Mouse (Mus musculus) hindlimb bud, embryonic 11.5 days (tissue): Measurements from ENCODE around the gene Alox15.
"Not testable (repeated sequence)": the region's sequence is repeated elsewhere in the genome, so short reads cannot be mapped to it uniquely, and the experiment has no call there.

Experiments
- DNase-seq: peaks from one replicate; pipeline ENCODE4 v3.0.0-alpha.2; 2012; ENCODE audit warnings: low read depth, low spot score; ENCODE audit errors: extremely low spot score

Gene Alox15

GRCm38 (mm10) chr11:70351868-70352267 is at the start of gene Alox15:
Gene Alox15 (minus strand): TSS chr11:70352031.
- no peak for DNase-seq

- no peak for DNase-seq
Measured at GRCm38 (mm10) chr11:70389421-70389820, 37.6 kb upstream of the Alox15 start.

- DNase-seq = no peak
Measured at GRCm38 (mm10) chr11:70387436-70387835, 35.6 kb upstream of the Alox15 start.

- DNase-seq = no peak
Measured at GRCm38 (mm10) chr11:70384136-70384535, 32.3 kb upstream of the Alox15 start.

GRCm38 (mm10) chr11:70381330-70381729 is 29.5 kb upstream of the Alox15 start:
- DNase-seq = no peak

- no peak for DNase-seq
Measured at GRCm38 (mm10) chr11:70380478-70381005, 28.7 kb upstream of the Alox15 start.

GRCm38 (mm10) chr11:70376054-70376453 is 24.2 kb upstream of the Alox15 start:
- no peak for DNase-seq

GRCm38 (mm10) chr11:70374302-70374701 is 22.5 kb upstream of the Alox15 start:
- DNase-seq = no peak

GRCm38 (mm10) chr11:70372849-70373557 is 21.2 kb upstream of the Alox15 start:
- no peak for DNase-seq

GRCm38 (mm10) chr11:70372396-70372795 is 20.6 kb upstream of the Alox15 start:
- DNase-seq = no peak

GRCm38 (mm10) chr11:70368626-70369025 is 16.8 kb upstream of the Alox15 start:
- not testable (repeated sequence) for DNase-seq

- not testable (repeated sequence) for DNase-seq
Measured at GRCm38 (mm10) chr11:70367701-70368100, 15.9 kb upstream of the Alox15 start.

- no peak for DNase-seq
Measured at GRCm38 (mm10) chr11:70348630-70349029, 3.2 kb downstream of the Alox15 start.

- no peak for DNase-seq
Measured at GRCm38 (mm10) chr11:70347861-70348260, 4.0 kb downstream of the Alox15 start.

- no peak for DNase-seq
Measured at GRCm38 (mm10) chr11:70345546-70345945, 6.3 kb downstream of the Alox15 start.

GRCm38 (mm10) chr11:70345061-70345460 is 6.8 kb downstream of the Alox15 start:
- DNase-seq = no peak

GRCm38 (mm10) chr11:70339481-70339880 is 12.3 kb downstream of the Alox15 start:
- DNase-seq = no peak

- no peak for DNase-seq
Measured at GRCm38 (mm10) chr11:70334477-70334876, 17.4 kb downstream of the Alox15 start.

GRCm38 (mm10) chr11:70324726-70325125 is 27.1 kb downstream of the Alox15 start:
- DNase-seq = no peak

- DNase-seq = no peak
Measured at GRCm38 (mm10) chr11:70322528-70322927, 29.3 kb downstream of the Alox15 start, which contains the start of gene Alox12e. Gene Alox12e (minus strand): TSS chr11:70322628.

GRCm38 (mm10) chr11:70321664-70322063 is 30.2 kb downstream of the Alox15 start:
- DNase-seq = no peak

- DNase-seq = no peak
Measured at GRCm38 (mm10) chr11:70319614-70320013, 32.2 kb downstream of the Alox15 start.

GRCm38 (mm10) chr11:70313833-70314232 is 38.0 kb downstream of the Alox15 start:
- no peak for DNase-seq
